Comparison of ENCODE assay signal across 34 mouse cellular contexts in genomic region chr14:47926416-47926815, GRCm38 (mm10).
"Had no signal": no experiment of that assay in that cellular context is flagged by ENCODE, and none has a peak within 500 bp of the region (broad histone marks: within the 10 kb centered on the region; RNA-seq: fewer than 3 reads in every experiment).

No protein-coding gene starts in this region.

- H3K36me3 ChIP-seq: heart, embryonic 10.5 days; heart, embryonic 12.5 days; heart, embryonic 13.5 days; heart, embryonic 15.5 days; hindbrain, embryonic 10.5 days; hindbrain, embryonic 12.5 days; hindbrain, embryonic 13.5 days; hindbrain, embryonic 15.5 days; intestine, embryonic 15.5 days; kidney, embryonic 15.5 days had no signal

- H3K4me2 ChIP-seq: heart, embryonic 11.5 days; heart, embryonic 12.5 days; heart, embryonic 13.5 days; heart, embryonic 15.5 days; hindbrain, embryonic 12.5 days; hindbrain, embryonic 13.5 days; hindbrain, embryonic 14.5 days; hindbrain, embryonic 15.5 days; intestine, embryonic 15.5 days; kidney, embryonic 15.5 days had no signal

- ATAC-seq: hindbrain, embryonic 16.5 days; hindbrain, postnatal 0 days; inflammation-experienced regulatory T-cells, adult 6 months; intestine, embryonic 15.5 days; intestine, embryonic 16.5 days; intestine, postnatal 0 days had no signal

- H3K27ac ChIP-seq: heart, embryonic 10.5 days; heart, embryonic 13.5 days; heart, embryonic 15.5 days; hindbrain, embryonic 10.5 days; hindbrain, embryonic 12.5 days; hindbrain, embryonic 13.5 days; hindbrain, embryonic 14.5 days; hindbrain, embryonic 15.5 days; hindbrain, postnatal 0 days; intestine, embryonic 15.5 days; kidney, embryonic 15.5 days; kidney, postnatal 0 days; layer of hippocampus, adult 2 months had no signal

- H3K27me3 ChIP-seq: heart, embryonic 12.5 days; heart, embryonic 13.5 days; heart, embryonic 15.5 days; hindbrain, embryonic 12.5 days; hindbrain, embryonic 13.5 days; hindbrain, embryonic 15.5 days; intestine, embryonic 15.5 days; kidney, embryonic 15.5 days had no signal

- H3K9ac ChIP-seq: heart, embryonic 12.5 days; heart, embryonic 13.5 days; heart, embryonic 15.5 days; hindbrain, embryonic 12.5 days; hindbrain, embryonic 13.5 days; hindbrain, embryonic 14.5 days; hindbrain, embryonic 15.5 days; intestine, embryonic 15.5 days; kidney, embryonic 15.5 days had no signal

- H3K4me3 ChIP-seq: heart, embryonic 10.5 days; heart, embryonic 12.5 days; heart, embryonic 13.5 days; heart, embryonic 15.5 days; hindbrain, embryonic 10.5 days; hindbrain, embryonic 12.5 days; hindbrain, embryonic 13.5 days; hindbrain, embryonic 15.5 days; intestine, embryonic 15.5 days; kidney, embryonic 15.5 days; layer of hippocampus, adult 2 months had no signal

- H3K9me3 ChIP-seq: heart, embryonic 10.5 days; heart, embryonic 13.5 days; heart, embryonic 15.5 days; hindbrain, embryonic 13.5 days; hindbrain, embryonic 15.5 days; intestine, embryonic 15.5 days; kidney, embryonic 15.5 days had no signal

- DNase-seq: heart, postnatal 10 days; heart, postnatal 14 days; heart, postnatal 4 days; kidney, adult 11 months; kidney, adult 18-20 months; kidney, adult 2 months; kidney, adult 8-10 months; kidney, adult 9 months; kidney, postnatal 10 days; kidney, postnatal 14 days; kidney, postnatal 25 days; kidney, postnatal 36 days; kidney, postnatal 4 days; layer of hippocampus, adult 9-11 months; layer of hippocampus, postnatal 36 days had no signal

- H3K4me1 ChIP-seq: intestine, embryonic 15.5 days had no signal
